Mouse (Mus musculus) MEL (cell line): Measurements from ENCODE around the gene Thap8.

ENCODE experiments used
- CHD1 ChIP-seq: IDR thresholded peaks from 2 replicates; pipeline ENCODE4 v1.6.1; 2012; ENCODE audit warnings: low read depth, mild to moderate bottlenecking, inconsistent platforms, low read length, improper control_type of control experiment
- CTCF ChIP-seq, 3 experiments: IDR thresholded peaks in 2 of 3; conservative IDR thresholded peaks in 1 of 3; 2 replicates each; pipeline ENCODE4 v1.5.1; 2011 to 2012; ENCODE audit warnings: low read length in 3 of 3, low read depth in 2 of 3, mild to moderate bottlenecking in 2 of 3, improper control_type of control experiment in 1 of 3, inconsistent platforms in 1 of 3, mixed read lengths in 1 of 3, moderate library complexity in 1 of 3; ENCODE audit not compliant: control insufficient read depth in 1 of 3, insufficient read depth in 1 of 3, poor library complexity in 1 of 3, severe bottlenecking in 1 of 3
- ELF1 ChIP-seq: IDR thresholded peaks from 2 replicates; pipeline ENCODE4 v1.6.1; 2014; ENCODE audit warnings: low read depth, mild to moderate bottlenecking, inconsistent platforms, low read length, improper control_type of control experiment, moderate library complexity
- EP300 ChIP-seq, 2 experiments: IDR thresholded peaks; 2 replicates each; pipeline ENCODE4 v1.6.1; 2011; ENCODE audit warnings: improper control_type of control experiment in 2 of 2, low read length in 2 of 2, low read depth in 1 of 2, mild to moderate bottlenecking in 1 of 2
- GABPA ChIP-seq: IDR thresholded peaks from 2 replicates; pipeline ENCODE4 v1.6.1; 2012; ENCODE audit warnings: low read depth, mild to moderate bottlenecking, inconsistent platforms, low read length, improper control_type of control experiment, moderate library complexity
- GATA1 ChIP-seq: IDR thresholded peaks from 2 replicates; pipeline ENCODE4 v1.6.1; 2011; ENCODE audit warnings: low read depth, low read length, improper control_type of control experiment
- MXI1 ChIP-seq: IDR thresholded peaks from 2 replicates; pipeline ENCODE4 v1.6.1; 2011; ENCODE audit warnings: mild to moderate bottlenecking, low read depth, low read length, improper control_type of control experiment
- POLR2A ChIP-seq, 2 experiments: IDR thresholded peaks; 2 replicates each; pipeline ENCODE4 v1.6.1; 2011 to 2012; ENCODE audit warnings: low read length in 2 of 2, mild to moderate bottlenecking in 2 of 2, control low read depth in 1 of 2, improper control_type of control experiment in 1 of 2, low read depth in 1 of 2, moderate library complexity in 1 of 2; ENCODE audit not compliant: control insufficient read depth in 1 of 2, insufficient read depth in 1 of 2, poor library complexity in 1 of 2
- POLR2AphosphoS2 ChIP-seq: IDR thresholded peaks from 2 replicates; pipeline ENCODE4 v1.6.1; 2011; ENCODE audit warnings: low read length, improper control_type of control experiment
- POLR2AphosphoS5 ChIP-seq: IDR thresholded peaks from 2 replicates; pipeline ENCODE4 v1.6.1; 2012; ENCODE audit warnings: low read depth, borderline replicate concordance, mild to moderate bottlenecking, inconsistent platforms, low read length, moderate library complexity, mixed read lengths
- TBP ChIP-seq: IDR thresholded peaks from 2 replicates; pipeline ENCODE4 v1.8.0; 2011; ENCODE audit warnings: low read depth, low read length, improper control_type of control experiment
- USF2 ChIP-seq, 2 experiments: IDR thresholded peaks; 2 replicates each; pipeline ENCODE4 v1.6.1; 2011 to 2012; ENCODE audit warnings: improper control_type of control experiment in 2 of 2, low read length in 2 of 2, borderline replicate concordance in 1 of 2, inconsistent platforms in 1 of 2, low read depth in 1 of 2, mild to moderate bottlenecking in 1 of 2; ENCODE audit not compliant: insufficient read depth in 1 of 2
- ZC3H11A ChIP-seq: IDR thresholded peaks from 2 replicates; pipeline ENCODE4 v1.6.1; 2012; ENCODE audit warnings: low read depth, mild to moderate bottlenecking, inconsistent platforms, low read length, improper control_type of control experiment

DNA sequence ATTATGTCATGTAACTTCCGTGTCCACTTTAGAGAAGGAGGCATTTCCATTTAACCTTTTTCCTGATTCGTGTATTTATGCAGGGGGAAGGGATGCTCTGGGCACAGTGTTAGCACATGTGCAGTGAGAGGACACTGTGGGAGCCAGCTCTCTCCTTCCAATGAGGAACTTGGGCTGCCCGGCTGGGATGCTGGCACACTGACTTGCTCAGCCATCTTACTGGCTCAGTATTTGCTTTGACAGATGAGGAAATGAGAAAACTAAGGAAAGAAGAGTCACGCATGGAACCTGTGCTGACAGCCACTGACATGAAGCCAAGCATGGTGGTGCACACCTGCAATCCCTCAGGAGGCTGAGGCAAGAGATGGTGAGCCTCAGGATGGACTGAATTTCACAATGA lies 10.3 kb upstream of the Thap8 start:
- TF ChIP-seq CHD1 (no peak), CTCF (IDR thresholded peaks at IDR 0.05 in 2 of 3, conservative IDR thresholded peaks at IDR 0.05 in 1 of 3; ENCODE audit: control insufficient read depth in 1 of 3, insufficient read depth in 1 of 3, low read depth in 2 of 3, low read length in 3 of 3, poor library complexity in 1 of 3, severe bottlenecking in 1 of 3) (no peak), TBP (no peak), POLR2AphosphoS2 (no peak), ELF1 (no peak), USF2 (IDR thresholded peaks at IDR 0.05; ENCODE audit: borderline replicate concordance in 1 of 2, insufficient read depth in 1 of 2, low read depth in 1 of 2, low read length in 2 of 2) (no peak), EP300 (IDR thresholded peaks at IDR 0.05; ENCODE audit: low read depth in 1 of 2, low read length in 2 of 2) (no peak), POLR2A (IDR thresholded peaks at IDR 0.05; ENCODE audit: control insufficient read depth in 1 of 2, insufficient read depth in 1 of 2, low read depth in 1 of 2, low read length in 2 of 2, poor library complexity in 1 of 2) (no peak), ZC3H11A (no peak), GATA1 (no peak), POLR2AphosphoS5 (no peak), MXI1 (no peak), GABPA (no peak)
